ENCODE assay signal across 8 mouse cellular contexts in genomic region chr12:105705799-105706487, GRCm38 (mm10). TPM values are rescaled to one million over a fixed set of nuclear protein-coding genes. Genes with fewer than 3 reads are reported as not detected.
DNase-seq lines count a peak whose midpoint lies in the region; ATAC-seq lines count a peak whose summit lies in the region.

Ak7 (plus strand) TSS chr12:105705976.

- H3K4me1 ChIP-seq in erythroblast, embryonic 14.5 days (ENCODE audit: control insufficient read depth), result peaks cover 15% of the 10 kb centered on the region
- peaks cover 5% of the 10 kb centered on the region; the same call in 1 of the 2 replicates for H3K4me1 ChIP-seq in stomach, embryonic 14.5 days (ENCODE audit: control insufficient read depth, insufficient read depth, low read length)

- peak within 1 kb of the TSS; percentile 11 for H3K4me3 ChIP-seq in erythroblast, embryonic 14.5 days (replicated peaks)
- H3K4me3 ChIP-seq in stomach, embryonic 14.5 days (ENCODE audit: low read depth, low read length), result no peak within 1 kb of the TSS

- no peak within 1 kb of the TSS for H3K27ac ChIP-seq in stomach, embryonic 14.5 days (ENCODE audit: low read length)

- peak; percentile 59 to 62 for DNase-seq in B cell, adult 2 months
- DNase-seq in WW6 (ENCODE audit: low read depth, low spot score), result peak; percentile 92
- peak; percentile 43 to 54 for DNase-seq in heart, postnatal 14 days
- DNase-seq in kidney, postnatal 36 days, result peak; percentile 74 to 88
- no peak for DNase-seq in layer of hippocampus, postnatal 14 days (ENCODE audit: low spot score in 2 of 2)

- peak; percentile 99 for ATAC-seq in megakaryocyte progenitor cell, adult 5-6 weeks (replicated peaks; ENCODE audit: poor library complexity)
- ATAC-seq in stomach, embryonic 14.5 days (ENCODE audit: insufficient number of reproducible peaks, insufficient read depth, low FRiP score, low read depth), result peak; percentile 96

- peak within 1 kb of the TSS; percentile 37 for H3K4me2 ChIP-seq in stomach, embryonic 14.5 days (replicated peaks; ENCODE audit: low read depth, low read length)

- WGBS in stomach, embryonic 14.5 days, result 12% methylated on average over 22 of the region's 22 CpGs

- H3K9ac ChIP-seq in stomach, embryonic 14.5 days (replicated peaks; ENCODE audit: low read depth, low read length), result no peak within 1 kb of the TSS

- H3K36me3 ChIP-seq in erythroblast, embryonic 14.5 days (ENCODE audit: control insufficient read depth), result no peaks in the 10 kb centered on the region; the same call in 1 of the 2 replicates
- H3K36me3 ChIP-seq in stomach, embryonic 14.5 days (ENCODE audit: control insufficient read depth, insufficient read depth, low read length), result no peaks in the 10 kb centered on the region

- intact Hi-C loops in heart, postnatal 14 days (cut with DNase I), result no loop called here

- H3K9me3 ChIP-seq in erythroblast, embryonic 14.5 days (ENCODE audit: control insufficient read depth, low read length), result no peaks in the 10 kb centered on the region
- no peaks in the 10 kb centered on the region for H3K9me3 ChIP-seq in stomach, embryonic 14.5 days (ENCODE audit: control insufficient read depth, low read depth, low read length)

- peaks cover 4% of the 10 kb centered on the region; the same call in 1 of the 2 replicates for H3K27me3 ChIP-seq in erythroblast, embryonic 14.5 days (ENCODE audit: control insufficient read depth)
- H3K27me3 ChIP-seq in stomach, embryonic 14.5 days (ENCODE audit: control insufficient read depth, insufficient read depth, low read length), result no peaks in the 10 kb centered on the region

RNA-seq across cellular contexts. Expression of gene Ak7, which starts in this region (rescaled TPM):
- polyA plus RNA-seq in erythroblast, embryonic 14.5 days (2012), result not detected in 2 replicates
- total RNA-seq in heart, postnatal 14 days (2021), result under 1 TPM in 1 of 2 experiments, not detected in 1; 0.62 TPM
- not detected in 2 replicates for total RNA-seq in megakaryocyte progenitor cell, adult 5-6 weeks (2015)
- total RNA-seq in megakaryocyte progenitor cell, adult 5-6 weeks (2017), result 0.10 TPM in 1 of 2 replicates, not detected in the other
- polyA plus RNA-seq in stomach, embryonic 14.5 days (2014; fragmentation: Nextera tagmentation; extraction: Ambion mirVana), result 0.15 and 0.30 TPM in 2 replicates
- total RNA-seq in layer of hippocampus, postnatal 14 days (2021), result 1 to 10 TPM; 1.9 to 3.3 TPM

Comparison
In these comparisons a context has a peak if more than half of its experiments do, and no peak if none do; other contexts are left out.
1. Peak in DNase-seq in heart, postnatal 14 days; RNA of the gene not detected or under 1 TPM.
2. Peak in ATAC-seq in megakaryocyte progenitor cell, adult 5-6 weeks; RNA of the gene not detected or under 1 TPM.
3. Peak in ATAC-seq and H3K4me2 ChIP-seq in stomach, embryonic 14.5 days; RNA of the gene not detected or under 1 TPM.
4. DNase-seq: peak in B cell, adult 2 months (2 of 2), WW6 (single experiment) and kidney, postnatal 36 days (2 of 2); none in layer of hippocampus, postnatal 14 days (0 of 2).